Mouse (Mus musculus) brown adipose tissue, adult 24 weeks (tissue): ENCODE results near the gene Pgk2. TPM values are rescaled to one million over a fixed set of nuclear protein-coding genes. Genes with fewer than 3 reads are reported as not detected.
"Not testable (repeated sequence)": the region's sequence is repeated elsewhere in the genome, so short reads cannot be mapped to it uniquely, and the experiment has no call there.

Experiments used
- H3K27ac ChIP-seq: fragments of 200-500 bp; replicated peaks from 2 replicates; pipeline ENCODE4 v1.5.1; 2012; ENCODE audit warnings: low read depth, mild to moderate bottlenecking, low read length
- H3K4me1 ChIP-seq: fragments of 200-500 bp; 2 replicates; pipeline ENCODE4 v1.6.1; 2012; ENCODE audit warnings: low read length, mixed read lengths; ENCODE audit not compliant: control insufficient read depth, insufficient read depth, insufficient read length
- H3K4me3 ChIP-seq: fragments of 200-500 bp; 2 replicates; pipeline ENCODE4 v1.5.1; 2012; ENCODE audit warnings: low read depth, mild to moderate bottlenecking, low read length, moderate library complexity; ENCODE audit not compliant: insufficient read depth
- polyA plus RNA-seq: library from polyadenylated mRNA; stranded (reverse); fragments of >200 nt; gene quantifications from 2 replicates; pipeline ENCODE4 v1.2.4, GENCODE M21; 2012; ENCODE audit not compliant: missing spikeins, insufficient read depth, insufficient read length

Gene Pgk2
- polyA plus RNA-seq = not detected in 2 replicates

DNA sequence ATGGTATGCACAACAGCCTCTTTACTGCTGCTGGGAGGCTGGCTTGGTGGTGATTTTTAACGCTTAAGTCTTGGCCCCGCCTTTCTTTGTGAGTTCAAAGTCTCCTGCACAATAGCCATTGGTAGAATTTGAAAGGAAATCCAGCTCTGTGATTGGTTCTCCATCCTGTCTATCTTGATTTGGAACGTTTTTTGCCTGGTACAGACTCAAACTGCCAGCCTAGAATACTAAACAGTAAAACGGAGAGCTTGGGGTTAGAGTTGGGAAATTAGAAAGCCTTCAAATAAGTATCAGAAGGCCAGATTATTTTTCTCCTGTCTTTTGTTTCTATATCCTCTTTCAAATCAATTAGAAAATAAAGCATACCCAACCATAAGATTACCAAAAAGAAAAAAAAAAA lies at the start of gene Pgk2:
Gene Pgk2, minus strand, starts transcription at position 101 of the 400 bp plus-strand sequence.
- Histone ChIP-seq H3K27ac (no peak within 1 kb of the TSS), H3K4me1 (no peaks in the 10 kb centered on the region), H3K4me3 (no peak within 1 kb of the TSS)

DNA sequence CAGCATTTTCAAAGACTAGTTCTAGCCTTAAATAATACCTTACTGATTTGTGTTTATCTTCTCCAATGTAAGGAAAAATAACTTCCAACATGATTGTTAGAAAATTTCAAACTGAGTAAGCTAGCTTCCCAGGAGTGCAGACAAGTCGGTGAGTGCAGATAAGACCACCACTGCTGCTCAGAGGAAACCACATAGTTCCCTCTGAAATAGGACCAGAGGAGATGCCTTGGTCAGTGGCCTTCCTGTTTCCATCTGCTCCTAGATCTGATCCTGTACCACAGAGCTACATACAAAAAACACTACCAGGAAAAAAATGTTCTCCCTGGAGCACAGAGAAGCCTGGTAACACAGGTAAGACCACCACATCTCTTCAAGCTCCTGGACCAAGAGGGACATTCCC lies 44.0 kb upstream of the Pgk2 start:
- Histone ChIP-seq H3K27ac (no peak overlapping the region), H3K4me1 (no peaks in the 10 kb centered on the region), H3K4me3 (no peak overlapping the region)

DNA sequence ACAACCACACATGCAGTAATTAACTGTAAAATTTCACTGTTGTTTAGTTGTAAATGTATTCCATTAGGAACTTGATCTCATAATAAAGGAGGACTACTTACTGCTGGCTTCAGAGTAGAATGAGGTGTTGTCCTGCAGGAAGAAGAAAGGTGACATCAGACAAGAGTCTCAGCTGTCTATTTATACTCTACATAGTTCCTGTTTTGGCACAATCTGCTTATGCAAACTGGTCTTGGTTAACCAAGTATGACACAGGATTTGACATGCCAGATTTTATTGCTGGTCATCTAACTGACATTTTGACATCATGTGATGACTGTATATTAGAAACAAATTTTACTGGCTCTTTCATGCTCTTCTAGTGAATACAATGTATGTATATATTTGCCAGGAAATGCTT lies 33.7 kb upstream of the Pgk2 start, which contains the start of gene Crisp3:
Gene Crisp3, minus strand, starts transcription at position 154 of the 400 bp plus-strand sequence.
- no peak within 1 kb of the TSS for H3K27ac ChIP-seq
- no peak within 1 kb of the TSS for H3K4me3 ChIP-seq
- no peaks in the 10 kb centered on the region for H3K4me1 ChIP-seq

DNA sequence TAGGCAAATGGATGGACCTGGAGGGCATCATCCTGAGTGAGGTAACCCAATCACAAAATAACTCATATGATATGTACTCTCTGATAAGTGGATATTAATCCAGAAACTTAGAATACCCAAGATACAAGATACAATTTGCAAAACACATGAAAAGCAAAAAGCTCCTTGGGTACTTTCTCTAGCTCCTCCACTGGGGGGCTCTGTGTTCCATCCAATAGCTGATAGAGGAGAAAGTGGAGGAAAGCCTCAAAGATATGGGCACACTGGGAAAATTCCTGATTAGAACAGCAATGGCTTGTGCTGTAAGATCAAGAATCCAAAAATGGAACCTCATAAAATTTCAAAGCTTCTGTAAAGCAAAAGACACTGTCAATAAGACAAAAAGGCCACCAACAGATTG lies 6.6 kb downstream of the Pgk2 start:
- not testable (repeated sequence) for H3K4me3 ChIP-seq, H3K27ac ChIP-seq, H3K4me1 ChIP-seq

DNA sequence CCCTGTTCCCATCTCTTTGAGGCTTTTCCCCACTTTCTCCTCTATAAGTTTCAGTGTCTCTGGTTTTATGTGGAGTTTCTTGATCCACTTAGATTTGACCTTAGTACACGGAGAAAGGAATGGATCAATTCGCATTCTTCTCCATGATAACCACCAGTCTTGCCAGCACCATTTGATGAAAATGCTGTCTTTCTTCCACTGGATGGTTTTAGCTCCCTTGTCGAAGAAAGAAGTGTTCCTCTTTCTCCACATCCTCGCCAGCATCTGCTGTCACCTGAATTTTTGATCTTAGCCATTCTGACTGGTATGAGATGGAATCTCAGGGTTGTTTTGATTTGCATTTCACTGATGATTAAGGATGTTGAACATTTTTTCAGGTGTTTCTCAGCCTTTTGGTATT lies 18.2 kb downstream of the Pgk2 start:
- H3K27ac ChIP-seq, H3K4me1 ChIP-seq, H3K4me3 ChIP-seq: not testable (repeated sequence)

DNA sequence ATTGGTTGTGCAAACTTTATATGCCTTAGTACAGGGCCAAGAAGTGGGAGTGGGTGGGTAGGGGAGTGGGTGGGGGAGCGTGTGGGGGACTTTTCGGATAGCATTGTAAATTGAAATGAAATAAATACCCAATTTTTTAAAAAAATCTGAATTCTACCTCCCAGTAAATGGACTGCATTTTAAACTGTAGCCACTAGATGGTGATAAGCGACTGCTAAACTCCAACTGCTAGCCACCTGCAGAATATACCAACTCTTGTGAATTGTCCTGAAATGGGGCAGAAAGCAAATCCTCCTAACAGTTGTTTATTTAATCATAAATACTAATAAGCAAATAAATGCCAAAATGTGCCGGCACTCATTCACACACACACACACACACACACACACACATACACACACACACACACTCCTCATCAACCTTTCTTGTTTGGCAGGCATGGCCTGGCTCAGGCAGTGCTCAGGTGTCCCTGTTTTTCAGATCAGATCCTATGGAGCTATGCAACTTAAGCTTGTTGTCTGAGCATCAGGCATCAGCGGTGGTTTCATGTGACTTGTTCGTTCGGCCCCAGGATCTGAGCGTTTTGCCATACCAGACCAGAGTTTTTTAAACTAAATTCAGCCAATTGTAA lies 50.6 kb downstream of the Pgk2 start:
- not testable (repeated sequence) for H3K4me3 ChIP-seq, H3K4me1 ChIP-seq, H3K27ac ChIP-seq

Other genes with a start within 250 kb of the Pgk2 start
- gene AC192777.2, start 113.2 kb downstream of the Pgk2 start, polyA plus RNA-seq = not detected in 2 replicates
- not detected in 2 replicates for gene Crisp3, start 33.6 kb upstream of the Pgk2 start, polyA plus RNA-seq
- gene Crisp1, start 110.6 kb upstream of the Pgk2 start, polyA plus RNA-seq = not detected in 2 replicates